Mouse (Mus musculus) liver, embryonic 13.5 days (tissue): ENCODE results near the gene Angptl4. TPM values are rescaled to one million over a fixed set of nuclear protein-coding genes. Genes with fewer than 3 reads are reported as not detected.
A peak's percentile ranks its signal among the peaks of the same experiment; 100 is the strongest.

Source experiments
- ATAC-seq: fragments of 200-750 bp; cut with Nextera tagmentation; 2 replicates; pipeline ENCODE4 v1.8.0; 2017; ENCODE audit warnings: low read depth, mild to moderate bottlenecking, moderate number of reproducible peaks, moderate library complexity
- DNase-seq: peaks from one replicate; pipeline ENCODE4 v3.0.0; 2022
- H3K27ac ChIP-seq: fragments of 300-500 bp; sonication (generic); 2 replicates; pipeline ENCODE4 v1.5.1; 2015; ENCODE audit warnings: moderate library complexity, mild to moderate bottlenecking, inconsistent platforms
- H3K27me3 ChIP-seq: fragments of 300-500 bp; sonication (generic); 2 replicates; pipeline ENCODE4 v1.6.1; 2015; ENCODE audit warnings: mild to moderate bottlenecking, inconsistent platforms
- H3K36me3 ChIP-seq: fragments of 300-500 bp; sonication (generic); 2 replicates; pipeline ENCODE4 v1.6.1; 2015; ENCODE audit warnings: mild to moderate bottlenecking, inconsistent platforms
- H3K4me1 ChIP-seq: fragments of 300-500 bp; sonication (generic); replicated peaks from 2 replicates; pipeline ENCODE4 v1.6.1; 2015; ENCODE audit warnings: inconsistent platforms
- H3K4me2 ChIP-seq: fragments of 300-500 bp; sonication (generic); 2 replicates; pipeline ENCODE4 v1.6.1; 2015; ENCODE audit warnings: inconsistent platforms, mild to moderate bottlenecking, moderate library complexity
- H3K4me3 ChIP-seq: fragments of 300-500 bp; sonication (generic); replicated peaks from 2 replicates; pipeline ENCODE4 v1.5.1; 2015; ENCODE audit warnings: mild to moderate bottlenecking, inconsistent platforms
- H3K9ac ChIP-seq: fragments of 300-500 bp; sonication (generic); 2 replicates; pipeline ENCODE4 v1.6.1; 2015; ENCODE audit warnings: mild to moderate bottlenecking, inconsistent platforms
- H3K9me3 ChIP-seq: fragments of 300-500 bp; sonication (generic); replicated peaks from 2 replicates; pipeline ENCODE4 v1.6.1; 2016; ENCODE audit warnings: inconsistent platforms
- WGBS: fragments of 180-500 bp; shearing (Covaris S2); methylation state at CpG from one replicate; pipeline ENCODE4 v1.1.7; 2015; ENCODE audit not compliant: insufficient replicate concordance; 5-methylcytosine and 5-hydroxymethylcytosine counted together
- polyA plus RNA-seq: library from polyadenylated mRNA; unstranded; fragments of >200 nt; fragmentation: Nextera tagmentation; extraction: Ambion mirVana; gene quantifications from 2 replicates; pipeline ENCODE4 v1.2.1, GENCODE M21; 2015

The Angptl4 gene
- polyA plus RNA-seq, 1 experiment from 2014 or later: 18.9 TPM

DNA sequence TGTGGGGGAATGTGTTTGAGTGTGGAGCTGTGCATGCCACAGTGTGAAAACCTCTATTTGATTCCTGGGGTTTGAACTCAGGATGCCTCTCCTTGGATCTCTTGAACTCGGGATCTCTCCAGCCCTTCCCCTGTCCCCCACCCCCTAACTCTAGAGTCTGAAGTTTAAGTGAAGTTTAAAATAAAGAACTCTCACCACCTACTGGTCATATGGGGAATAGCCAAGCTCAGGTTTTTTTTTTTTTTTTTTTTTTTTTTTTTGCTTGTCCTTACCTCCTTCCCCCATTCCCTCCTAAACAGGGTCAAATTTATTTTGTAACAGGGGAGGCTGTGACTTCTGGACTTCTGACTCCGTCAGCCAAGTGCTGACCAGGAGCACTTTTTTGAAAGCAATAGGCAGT, 20.6 kb upstream of the Angptl4 start:
- no peak overlapping the region for H3K27ac ChIP-seq
- 3% methylated on average over 2 of the region's 2 CpGs for WGBS

DNA sequence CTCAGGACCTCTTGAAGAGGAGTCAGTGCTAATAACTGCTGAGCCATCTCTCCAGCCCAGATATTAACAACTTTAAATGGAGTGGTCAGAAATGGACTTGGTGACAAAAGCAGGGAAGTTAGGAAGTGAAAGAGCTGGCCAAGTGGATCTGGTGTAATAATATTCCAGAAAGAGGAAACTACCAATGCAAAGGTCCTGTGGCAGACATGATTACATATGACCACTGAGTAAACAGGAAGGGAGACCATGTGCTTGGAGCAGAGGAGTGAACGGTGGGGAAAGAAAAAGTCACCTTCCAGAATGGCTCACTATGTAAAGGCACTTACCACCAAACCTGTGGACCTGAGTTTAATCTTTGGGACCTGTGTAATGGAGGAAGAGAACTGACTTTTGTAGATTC, 17.6 kb upstream of the Angptl4 start:
- DNase-seq: no peak

More for the DNA sequence above, 20.6 kb upstream of the Angptl4 start:
- ATAC-seq (no peak), DNase-seq (no peak)
- H3K4me2 ChIP-seq: no peak overlapping the region
- H3K27me3 ChIP-seq: peaks cover 5% of the 10 kb centered on the region; the same call in 1 of the 2 replicates
- H3K4me3 ChIP-seq: no peak overlapping the region
- no peak overlapping the region for H3K9ac ChIP-seq
- H3K4me1 ChIP-seq: peaks cover 8% of the 10 kb centered on the region
- H3K9me3 ChIP-seq: no peaks in the 10 kb centered on the region
- no peaks in the 10 kb centered on the region for H3K36me3 ChIP-seq

DNA sequence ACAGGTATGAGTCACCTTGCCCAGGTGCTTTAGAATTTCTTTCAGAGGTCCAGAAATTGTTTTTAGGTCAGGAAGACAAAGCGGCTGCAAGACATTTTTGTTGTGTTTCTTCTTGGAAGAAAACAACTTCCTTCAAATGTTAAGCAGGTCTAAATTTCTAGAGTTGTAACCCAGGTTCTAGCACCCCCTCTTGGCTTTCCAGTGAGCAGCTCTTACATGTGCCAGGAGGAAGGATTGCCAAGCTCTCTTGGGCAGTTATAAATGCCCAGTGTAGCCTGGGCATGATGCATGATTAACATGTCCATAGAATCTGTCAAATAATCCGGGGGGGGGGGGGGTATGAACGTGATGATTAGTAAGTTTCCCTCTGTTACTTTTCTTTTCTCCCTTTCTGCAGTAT, 16.7 kb upstream of the Angptl4 start:
- DNase-seq (no peak), ATAC-seq (no peak)
- WGBS: 51% methylated on average over 3 of the region's 3 CpGs
- H3K4me3 ChIP-seq: no peak overlapping the region
- 0 out of 2 replicates have a peak, but pooled peaks cover 3% of the 10 kb centered on the region for H3K27me3 ChIP-seq
- no peak overlapping the region for H3K27ac ChIP-seq
- no peak overlapping the region for H3K4me2 ChIP-seq
- no peaks in the 10 kb centered on the region; the same call in 1 of the 2 replicates for H3K4me1 ChIP-seq
- no peak overlapping the region for H3K9ac ChIP-seq
- no peaks in the 10 kb centered on the region for H3K9me3 ChIP-seq
- H3K36me3 ChIP-seq: no peaks in the 10 kb centered on the region

More for the DNA sequence above, 17.6 kb upstream of the Angptl4 start:
- no peak for ATAC-seq
- H3K4me1 ChIP-seq: peaks cover 3% of the 10 kb centered on the region
- H3K9me3 ChIP-seq: no peaks in the 10 kb centered on the region
- no peak overlapping the region for H3K4me2 ChIP-seq
- no peaks in the 10 kb centered on the region for H3K36me3 ChIP-seq
- H3K27ac ChIP-seq: no peak overlapping the region
- H3K27me3 ChIP-seq: no peaks in the 10 kb centered on the region
- no peak overlapping the region for H3K4me3 ChIP-seq
- no peak overlapping the region for H3K9ac ChIP-seq
- WGBS: 28% methylated on average over 1 of the region's 1 CpGs

DNA sequence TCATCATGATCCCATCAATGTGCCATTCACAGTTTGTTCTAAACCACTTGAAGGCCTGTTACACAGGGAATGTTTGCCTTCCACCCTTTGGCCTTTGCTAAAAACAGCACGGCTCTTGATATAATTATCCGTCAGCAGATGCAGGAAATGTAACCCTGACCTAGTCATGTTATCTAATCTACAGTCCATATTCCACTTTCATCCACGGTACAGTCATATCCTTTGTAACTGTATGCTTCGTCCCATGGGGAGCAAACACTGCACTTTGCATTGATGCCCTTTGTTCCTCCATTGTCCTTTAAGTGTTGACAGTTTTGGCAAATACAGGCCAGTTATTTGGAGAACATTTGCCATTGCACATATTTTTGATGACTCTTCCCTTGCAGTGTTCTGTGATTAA, 7.1 kb upstream of the Angptl4 start:
- 0 out of 2 replicates have a peak, but pooled peaks cover 4% of the 10 kb centered on the region for H3K4me1 ChIP-seq
- no peaks in the 10 kb centered on the region for H3K36me3 ChIP-seq
- WGBS: 22% methylated on average over 4 of the region's 4 CpGs
- H3K27me3 ChIP-seq: peaks cover 19% of the 10 kb centered on the region; the same call in 1 of the 2 replicates
- no peaks in the 10 kb centered on the region for H3K9me3 ChIP-seq
- ATAC-seq (no peak), DNase-seq (no peak)
- no peak overlapping the region for H3K27ac ChIP-seq
- H3K4me2 ChIP-seq: no peak overlapping the region
- H3K9ac ChIP-seq: no peak overlapping the region
- no peak overlapping the region for H3K4me3 ChIP-seq

DNA sequence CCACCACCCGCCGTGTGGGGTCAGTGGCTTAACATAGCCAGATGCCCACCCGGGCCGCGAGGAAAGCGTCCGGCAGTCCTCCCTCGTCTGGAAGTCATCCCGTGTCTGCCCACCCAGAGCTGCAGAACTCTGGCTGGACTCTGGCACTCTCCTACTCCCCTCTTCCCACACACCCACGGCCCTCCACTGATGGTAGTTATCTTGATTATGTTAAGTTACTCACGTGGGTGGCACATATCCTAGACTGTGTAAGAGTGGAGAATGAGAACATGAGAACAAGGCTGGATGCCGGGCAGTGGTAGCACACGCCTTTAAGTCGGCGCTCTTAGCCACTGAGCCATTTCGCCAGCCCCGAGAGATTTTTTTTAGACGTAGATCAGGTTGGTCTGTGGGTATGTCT, 4.7 kb upstream of the Angptl4 start:
- Histone ChIP-seq H3K4me3 (no peak overlapping the region), H3K9ac (no peak overlapping the region), H3K27ac (no peak overlapping the region), H3K9me3 (no peaks in the 10 kb centered on the region), H3K27me3 (0 out of 2 replicates have a peak, but pooled peaks cover 11% of the 10 kb centered on the region), H3K36me3 (no peaks in the 10 kb centered on the region), H3K4me1 (peaks cover 17% of the 10 kb centered on the region), H3K4me2 (no peak overlapping the region)
- no peak for ATAC-seq
- DNase-seq: no peak
- WGBS: 77% methylated on average over 18 of the region's 18 CpGs

DNA sequence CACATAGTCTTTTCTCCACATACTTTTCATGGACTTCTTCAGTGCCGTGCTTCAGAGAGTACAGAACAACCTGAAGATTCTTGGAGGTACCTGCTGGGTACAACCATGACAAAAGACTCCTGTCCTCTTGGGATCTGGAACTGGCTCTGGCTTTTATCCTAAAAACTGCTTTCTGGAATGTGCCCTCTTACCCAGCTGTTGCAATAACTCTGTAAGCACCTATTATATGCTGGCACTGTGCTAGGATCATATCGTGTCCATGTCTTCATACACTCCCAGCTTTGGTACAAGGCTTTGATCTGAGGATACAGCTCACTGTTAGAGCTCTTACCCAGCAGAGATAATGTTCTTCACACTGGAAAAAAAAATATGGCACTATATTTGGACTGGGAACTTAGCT, 3.3 kb upstream of the Angptl4 start:
- 58% methylated on average over 2 of the region's 2 CpGs for WGBS
- H3K9ac ChIP-seq: no peak overlapping the region
- no peak overlapping the region for H3K27ac ChIP-seq
- peaks cover 31% of the 10 kb centered on the region for H3K4me1 ChIP-seq
- H3K4me3 ChIP-seq: no peak overlapping the region
- DNase-seq (no peak), ATAC-seq (no peak)
- H3K27me3 ChIP-seq: 0 out of 2 replicates have a peak, but pooled peaks cover 11% of the 10 kb centered on the region
- H3K36me3 ChIP-seq: no peaks in the 10 kb centered on the region
- H3K4me2 ChIP-seq: no peak overlapping the region
- H3K9me3 ChIP-seq: no peaks in the 10 kb centered on the region

DNA sequence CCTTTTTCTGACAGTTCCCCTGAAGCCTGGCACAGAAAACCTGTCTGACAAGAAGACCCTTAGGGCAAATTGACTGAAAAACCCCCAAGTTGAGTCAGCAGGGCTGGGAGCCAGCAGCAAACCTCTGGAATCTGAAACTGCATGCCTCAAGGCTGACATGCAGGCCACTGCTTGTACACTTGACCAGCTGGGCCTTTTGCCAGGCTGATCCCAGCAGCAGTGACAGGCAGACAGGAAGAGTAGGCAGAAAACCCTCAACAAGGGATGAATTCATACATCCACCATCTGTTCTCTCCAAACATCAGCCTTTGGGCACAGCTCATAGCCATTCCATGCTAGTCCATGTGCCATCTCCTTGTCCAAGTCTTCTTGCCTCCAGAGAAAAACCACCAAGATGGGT, 1.8 kb upstream of the Angptl4 start:
- H3K36me3 ChIP-seq: peaks cover 4% of the 10 kb centered on the region
- no peak overlapping the region for H3K4me3 ChIP-seq
- H3K27ac ChIP-seq: no peak overlapping the region
- DNase-seq (no peak), ATAC-seq (no peak)
- H3K9ac ChIP-seq: no peak overlapping the region
- H3K27me3 ChIP-seq: 0 out of 2 replicates have a peak, but pooled peaks cover 11% of the 10 kb centered on the region
- peaks cover 43% of the 10 kb centered on the region for H3K4me1 ChIP-seq
- H3K4me2 ChIP-seq: no peak overlapping the region
- no peaks in the 10 kb centered on the region for H3K9me3 ChIP-seq

DNA sequence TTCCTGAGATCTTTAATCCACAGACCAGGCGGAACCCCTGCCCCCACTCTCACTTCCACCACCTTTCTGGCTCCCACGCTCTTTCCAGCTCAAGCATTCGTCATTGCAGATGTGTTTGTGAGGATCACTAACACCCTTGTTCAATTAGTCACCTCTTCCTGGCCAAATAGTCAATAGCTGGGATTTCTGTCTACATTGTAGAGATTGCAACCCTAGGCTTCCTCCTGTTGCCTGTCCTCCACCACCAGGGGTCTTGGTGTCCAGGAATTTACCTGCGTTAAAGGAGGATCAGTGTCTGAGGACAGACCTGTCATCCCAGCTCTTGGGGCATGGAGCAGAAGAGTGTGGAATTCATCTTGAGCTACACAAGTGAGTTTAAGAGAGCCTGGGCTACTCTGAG, 437 bp upstream of the Angptl4 start:
- Histone ChIP-seq H3K9ac (peak overlapping the region; percentile 71), H3K27me3 (0 out of 2 replicates have a peak, but pooled peaks cover 11% of the 10 kb centered on the region), H3K4me2 (peak overlapping the region; percentile 87), H3K36me3 (peaks cover 18% of the 10 kb centered on the region), H3K4me1 (peaks cover 46% of the 10 kb centered on the region), H3K27ac (no peak overlapping the region), H3K9me3 (no peaks in the 10 kb centered on the region), H3K4me3 (peak overlapping the region; percentile 66)
- no peak for ATAC-seq
- WGBS: 37% methylated on average over 4 of the region's 4 CpGs
- no peak for DNase-seq

DNA sequence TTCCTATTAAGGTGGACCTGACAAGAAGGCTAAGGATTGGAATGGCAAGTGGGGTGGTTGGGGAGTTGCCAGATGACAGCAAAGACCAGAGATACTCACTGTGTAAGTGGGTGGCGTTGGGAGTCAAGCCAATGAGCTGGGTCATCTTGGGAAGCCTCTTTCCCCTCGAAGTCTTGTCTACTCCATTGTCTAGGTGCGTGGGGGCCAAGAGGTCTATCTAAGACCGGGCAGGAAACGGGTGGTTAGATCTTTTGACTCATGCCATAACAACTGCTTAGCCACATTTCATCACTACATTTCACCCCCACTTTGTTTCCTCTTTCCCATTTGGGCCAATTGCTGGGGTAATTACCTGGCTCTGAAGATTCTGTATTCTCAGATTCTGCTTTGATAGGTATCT, 1.2 kb downstream of the Angptl4 start:
- 18% methylated on average over 5 of the region's 5 CpGs for WGBS
- peaks cover 46% of the 10 kb centered on the region for H3K4me1 ChIP-seq
- H3K4me3 ChIP-seq: peak overlapping the region; percentile 66
- ATAC-seq (no peak), DNase-seq (no peak)
- peak overlapping the region; percentile 71 for H3K9ac ChIP-seq
- peaks cover 34% of the 10 kb centered on the region for H3K36me3 ChIP-seq
- H3K27ac ChIP-seq: peak overlapping the region; percentile 77
- H3K9me3 ChIP-seq: no peaks in the 10 kb centered on the region
- H3K27me3 ChIP-seq: 0 out of 2 replicates have a peak, but pooled peaks cover 11% of the 10 kb centered on the region
- peak overlapping the region; percentile 87 for H3K4me2 ChIP-seq

DNA sequence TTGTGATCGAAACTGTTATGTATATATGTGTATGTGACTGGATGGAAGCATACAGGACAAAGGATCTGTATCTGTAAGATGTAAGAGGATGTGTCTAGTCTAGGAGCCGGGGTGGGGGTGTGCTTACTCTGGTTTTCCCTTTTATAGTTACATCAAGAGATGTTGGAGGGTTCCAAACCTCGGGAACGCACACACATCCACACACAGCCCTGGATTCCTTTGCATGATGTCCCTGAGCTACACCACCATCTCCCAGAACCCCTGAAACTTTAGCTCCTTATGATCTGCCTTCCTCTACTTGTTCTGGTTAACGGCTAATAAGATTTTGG, 1.7 kb downstream of the Angptl4 start:
- ATAC-seq (no peak), DNase-seq (no peak)
- Histone ChIP-seq H3K4me2 (peak overlapping the region; percentile 87), H3K4me1 (peaks cover 49% of the 10 kb centered on the region), H3K27ac (peak overlapping the region; percentile 77; the same call in 1 of the 2 replicates), H3K9ac (peak overlapping the region; percentile 71; the same call in 1 of the 2 replicates), H3K9me3 (no peaks in the 10 kb centered on the region), H3K4me3 (peak overlapping the region; percentile 66), H3K27me3 (0 out of 2 replicates have a peak, but pooled peaks cover 7% of the 10 kb centered on the region), H3K36me3 (peaks cover 39% of the 10 kb centered on the region)
- 65% methylated on average over 5 of the region's 5 CpGs for WGBS

DNA sequence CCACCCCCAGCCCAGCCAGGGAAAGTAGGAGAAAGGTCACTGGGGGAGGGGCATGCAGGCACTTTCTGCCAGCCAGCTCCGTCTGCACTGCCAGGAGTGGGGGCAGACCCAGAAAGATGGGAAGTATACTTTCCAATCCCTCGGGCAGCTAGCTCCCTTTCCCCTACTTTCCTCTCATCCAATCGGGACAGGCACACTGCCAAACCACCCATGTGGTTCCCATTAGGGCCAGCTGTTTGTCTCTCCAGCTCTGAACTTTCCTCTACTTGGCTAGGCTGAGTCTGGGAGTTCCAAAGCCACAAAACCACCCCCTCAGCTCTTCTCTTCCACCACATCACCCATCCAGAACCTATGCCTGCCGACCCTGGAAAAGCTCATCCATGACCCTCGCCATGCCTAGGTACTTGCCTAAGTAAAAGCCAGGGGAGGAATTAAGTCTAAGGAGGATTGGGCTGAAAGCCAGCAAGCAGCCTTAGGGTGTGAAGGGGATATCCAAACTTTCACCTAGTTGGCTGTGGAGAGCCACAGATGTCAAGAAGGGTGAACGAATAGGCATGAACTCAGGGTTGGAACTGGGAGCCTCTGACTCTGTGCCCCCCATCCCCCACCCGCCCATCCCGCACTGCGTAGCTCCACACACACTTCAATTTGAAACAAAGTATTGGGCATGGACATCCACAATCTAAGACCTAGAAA, 2.2 kb downstream of the Angptl4 start:
- H3K27ac ChIP-seq: peak overlapping the region; percentile 77
- H3K27me3 ChIP-seq: 0 out of 2 replicates have a peak, but pooled peaks cover 3% of the 10 kb centered on the region
- DNase-seq: no peak
- H3K9me3 ChIP-seq: no peaks in the 10 kb centered on the region
- peak overlapping the region; percentile 71 for H3K9ac ChIP-seq
- WGBS: 38% methylated on average over 9 of the region's 9 CpGs
- H3K4me1 ChIP-seq: peaks cover 53% of the 10 kb centered on the region
- H3K4me3 ChIP-seq: peak overlapping the region; percentile 66
- H3K36me3 ChIP-seq: peaks cover 42% of the 10 kb centered on the region
- peak; percentile 30; the same call in 1 of the 2 replicates for ATAC-seq
- H3K4me2 ChIP-seq: peak overlapping the region; percentile 87

DNA sequence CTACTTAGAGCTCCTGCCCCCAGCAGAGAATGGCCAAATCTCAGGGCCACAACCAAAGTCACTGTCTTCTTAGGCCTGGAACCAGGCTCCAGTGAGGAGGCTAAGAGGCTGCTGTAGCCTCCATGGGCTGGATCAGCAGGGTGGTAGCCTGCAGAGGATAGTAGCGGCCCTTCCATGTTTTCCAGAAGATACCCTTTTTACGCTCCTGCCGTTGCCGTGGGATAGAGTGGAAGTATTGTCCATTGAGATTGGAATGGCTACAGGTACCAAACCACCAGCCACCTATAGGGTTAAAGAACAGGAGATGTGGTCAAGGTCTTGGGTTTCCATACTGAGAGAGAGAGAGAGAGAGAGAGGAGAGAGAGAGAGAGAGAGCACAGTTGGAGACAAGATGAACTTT, 6.3 kb downstream of the Angptl4 start:
- Histone ChIP-seq H3K4me3 (no peak overlapping the region), H3K36me3 (peaks cover 42% of the 10 kb centered on the region), H3K27me3 (no peaks in the 10 kb centered on the region), H3K27ac (no peak overlapping the region), H3K9ac (no peak overlapping the region), H3K4me1 (peaks cover 30% of the 10 kb centered on the region), H3K4me2 (no peak overlapping the region), H3K9me3 (no peaks in the 10 kb centered on the region)
- WGBS: 89% methylated on average over 4 of the region's 4 CpGs
- no peak for DNase-seq
- no peak for ATAC-seq
